Mouse (Mus musculus): ENCODE data around the gene Mzf1.

The Mzf1 gene

DNA sequence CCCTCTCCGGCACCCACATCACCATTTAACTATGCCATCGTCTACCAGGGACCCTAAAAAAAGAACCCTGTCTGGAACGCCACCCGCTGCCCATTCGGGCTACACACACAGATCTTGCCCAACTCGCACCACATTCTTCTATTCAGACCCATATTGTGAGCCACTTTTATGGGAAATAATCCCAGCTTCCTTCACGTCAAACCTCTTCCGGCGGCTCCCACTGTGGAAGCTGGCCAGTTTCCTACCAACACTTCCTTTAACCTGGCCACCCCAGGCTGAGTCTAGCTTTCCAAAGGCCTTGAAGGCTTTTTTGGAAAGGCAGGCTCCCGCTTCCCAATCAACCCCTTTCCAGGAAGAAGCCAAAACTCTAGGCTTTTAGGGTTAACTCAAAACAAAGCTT lies 48.0 kb downstream of the Mzf1 start:
- no peak for DNase-seq (ENCODE audit: extremely low read depth, insufficient read length, low spot score)

DNA sequence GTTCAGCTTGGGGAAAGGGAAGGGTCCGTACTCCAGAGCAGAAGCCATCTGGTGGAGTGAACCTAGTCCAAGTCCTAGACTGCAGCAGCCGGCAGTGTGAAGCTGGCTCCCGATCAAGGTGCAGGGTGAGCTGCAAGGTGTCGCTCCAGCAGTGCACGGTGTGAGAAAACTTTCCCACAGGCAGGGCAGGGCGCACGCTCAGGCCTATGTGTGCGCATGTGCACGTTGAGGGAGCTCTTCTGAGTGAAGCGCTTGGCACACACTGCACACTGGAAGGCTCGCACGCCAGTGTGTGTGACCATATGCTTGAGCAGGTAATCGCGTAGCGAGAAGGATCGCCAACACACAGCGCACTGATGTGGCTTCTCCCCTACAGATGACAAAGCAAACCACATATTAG lies 48.6 kb downstream of the Mzf1 start:
- DNase-seq (ENCODE audit: extremely low read depth, insufficient read length, low spot score): no peak

DNA sequence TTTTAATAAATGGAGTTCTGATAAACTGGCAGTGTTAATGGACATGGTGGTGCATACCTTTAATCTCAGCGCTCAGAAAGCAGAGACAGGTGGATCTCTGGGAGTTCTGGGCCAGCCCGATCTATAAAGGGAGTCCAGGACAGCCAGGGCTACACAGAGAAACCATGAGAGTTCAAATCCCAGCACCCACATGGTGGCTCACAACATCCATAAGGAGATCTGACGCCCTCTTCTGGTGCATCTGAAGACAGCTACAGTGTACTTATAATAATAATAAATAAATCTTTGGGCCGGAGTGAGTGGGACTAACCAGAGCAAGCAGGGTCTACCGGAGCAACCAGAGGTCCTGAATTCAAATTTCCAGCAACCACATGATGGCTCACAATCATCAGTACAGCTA lies 51.2 kb downstream of the Mzf1 start:
- no peak for DNase-seq (ENCODE audit: extremely low read depth, insufficient read length, low spot score)

DNA sequence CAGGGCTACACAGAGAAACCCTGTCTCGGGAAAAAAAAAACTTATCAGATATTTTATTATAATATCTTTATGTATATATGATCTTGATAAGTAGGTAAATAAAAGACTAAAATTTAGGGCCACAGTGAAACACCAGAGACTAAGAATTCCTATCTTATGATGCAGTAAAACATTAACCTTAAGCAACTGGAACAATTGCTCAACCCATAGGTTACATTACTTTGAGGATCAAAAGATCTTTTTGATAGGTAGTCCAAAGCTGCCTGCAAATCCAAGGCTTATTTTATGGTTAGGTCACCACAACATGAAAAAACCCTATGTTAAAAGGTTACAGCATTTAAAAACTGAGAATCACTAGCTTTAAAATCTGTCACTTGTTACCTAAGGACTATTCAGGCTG lies 53.0 kb downstream of the Mzf1 start:
- DNase-seq (ENCODE audit: extremely low read depth, insufficient read length, low spot score): no peak

DNA sequence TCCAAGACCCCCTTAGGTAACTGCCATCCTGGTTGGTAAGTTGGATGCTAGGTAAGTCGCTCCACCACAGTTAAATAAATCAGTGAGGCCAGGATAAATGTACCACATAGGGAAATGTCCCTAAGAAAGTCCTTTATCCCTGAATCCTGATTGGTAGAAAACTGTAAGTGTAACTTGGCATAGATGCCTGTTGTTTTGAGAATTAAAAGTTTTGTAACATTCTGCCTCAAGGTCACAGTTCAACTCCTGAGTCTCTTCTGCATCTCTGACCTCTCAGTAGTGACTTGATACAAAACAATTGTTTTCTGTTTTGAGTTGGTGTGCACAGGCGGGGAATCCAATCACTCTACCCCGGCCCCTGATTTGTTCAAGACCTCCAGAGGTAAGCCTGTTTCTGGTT lies 55.7 kb downstream of the Mzf1 start, which contains the start of gene Trim28:
Gene Trim28 (plus strand): TSS at position 264 of the 400 bp plus-strand sequence.
- DNase-seq (ENCODE audit: extremely low read depth, insufficient read length, low spot score): no peak

DNA sequence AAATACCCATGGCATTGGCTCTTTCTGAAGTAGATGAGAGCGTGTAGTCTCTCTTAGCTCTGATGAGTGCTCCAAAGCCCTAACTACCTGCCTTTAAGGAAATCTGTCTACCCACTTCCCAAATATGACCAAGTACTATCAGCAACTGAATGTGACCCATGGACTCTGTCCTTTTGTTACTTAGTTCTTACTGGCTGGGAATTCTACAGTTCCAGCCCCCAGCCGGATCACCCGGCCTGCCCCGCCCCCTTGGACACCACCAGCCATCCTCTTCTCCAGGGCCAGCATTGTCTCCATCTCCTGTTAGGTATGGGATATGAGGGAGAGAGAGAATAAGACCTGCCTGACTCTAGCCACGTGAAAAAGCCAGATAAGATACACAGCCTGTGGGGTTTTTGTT lies 56.5 kb downstream of the Mzf1 start, which contains the start of gene Slc27a5:
Gene Slc27a5 (minus strand): TSS at position 140 of the 400 bp plus-strand sequence.
- DNase-seq (ENCODE audit: extremely low read depth, insufficient read length, low spot score): no peak

DNA sequence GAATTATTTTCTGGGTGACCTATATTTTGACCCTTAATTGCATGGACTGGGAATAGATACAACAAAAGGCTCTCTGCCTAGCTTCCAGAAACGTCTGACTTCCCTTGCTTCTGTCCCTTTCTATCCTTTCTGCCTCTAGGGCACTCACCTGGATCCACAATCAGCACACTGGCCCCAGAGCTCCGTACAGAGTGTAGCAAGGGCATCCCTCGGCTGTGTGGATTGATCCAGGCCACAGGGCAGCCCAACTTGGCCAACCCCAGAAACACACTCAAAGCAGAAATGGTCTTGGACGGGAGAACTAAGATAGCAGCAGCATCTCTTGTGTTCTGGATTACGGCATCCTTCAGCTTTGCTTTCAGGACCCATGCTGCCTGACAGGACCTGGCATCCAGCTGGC lies 57.3 kb downstream of the Mzf1 start:
- no peak for DNase-seq (ENCODE audit: extremely low read depth, insufficient read length, low spot score)

DNA sequence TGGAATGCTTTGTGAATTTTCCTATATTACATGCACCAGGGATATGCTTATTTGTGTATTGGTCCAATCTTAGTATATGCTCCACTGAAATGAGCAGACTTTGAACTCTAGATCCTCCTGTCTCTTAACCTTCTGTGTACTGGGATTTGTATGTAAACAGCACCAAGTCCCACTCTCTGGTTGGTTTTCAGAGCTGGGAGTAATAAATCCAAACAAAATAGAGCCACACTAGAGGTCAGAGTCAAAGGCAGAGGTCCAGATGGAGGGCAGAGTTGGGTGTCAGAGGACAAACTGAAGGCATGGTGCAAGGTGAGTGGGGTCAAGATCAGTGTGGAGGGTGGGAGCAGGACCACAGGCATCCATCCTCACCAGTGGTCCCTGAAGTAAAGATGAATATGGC lies 58.7 kb downstream of the Mzf1 start:
- no peak for DNase-seq (ENCODE audit: extremely low read depth, insufficient read length, low spot score)

DNA sequence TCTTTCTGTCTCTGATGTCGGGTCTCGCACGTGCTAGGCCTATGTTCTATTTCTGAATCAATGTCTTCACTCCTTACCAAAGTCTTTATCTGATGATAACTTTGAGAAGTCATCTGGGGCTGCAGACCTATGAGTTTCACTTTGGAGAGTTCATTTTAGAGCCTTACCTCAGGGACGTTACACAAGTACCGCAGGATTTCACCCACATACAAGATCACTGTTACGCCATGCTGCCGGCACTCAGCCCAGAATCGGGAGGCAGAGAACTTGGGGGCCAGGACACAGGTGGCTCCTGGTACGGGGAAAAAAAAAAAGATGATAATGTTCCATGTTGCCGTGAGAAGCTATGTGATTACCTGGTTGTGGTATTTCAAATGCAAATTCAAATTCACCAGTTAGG lies 61.4 kb downstream of the Mzf1 start:
- no peak for DNase-seq (ENCODE audit: extremely low read depth, insufficient read length, low spot score)
